16 mouse cellular contexts compared by ENCODE assay signal in the genomic region with DNA sequence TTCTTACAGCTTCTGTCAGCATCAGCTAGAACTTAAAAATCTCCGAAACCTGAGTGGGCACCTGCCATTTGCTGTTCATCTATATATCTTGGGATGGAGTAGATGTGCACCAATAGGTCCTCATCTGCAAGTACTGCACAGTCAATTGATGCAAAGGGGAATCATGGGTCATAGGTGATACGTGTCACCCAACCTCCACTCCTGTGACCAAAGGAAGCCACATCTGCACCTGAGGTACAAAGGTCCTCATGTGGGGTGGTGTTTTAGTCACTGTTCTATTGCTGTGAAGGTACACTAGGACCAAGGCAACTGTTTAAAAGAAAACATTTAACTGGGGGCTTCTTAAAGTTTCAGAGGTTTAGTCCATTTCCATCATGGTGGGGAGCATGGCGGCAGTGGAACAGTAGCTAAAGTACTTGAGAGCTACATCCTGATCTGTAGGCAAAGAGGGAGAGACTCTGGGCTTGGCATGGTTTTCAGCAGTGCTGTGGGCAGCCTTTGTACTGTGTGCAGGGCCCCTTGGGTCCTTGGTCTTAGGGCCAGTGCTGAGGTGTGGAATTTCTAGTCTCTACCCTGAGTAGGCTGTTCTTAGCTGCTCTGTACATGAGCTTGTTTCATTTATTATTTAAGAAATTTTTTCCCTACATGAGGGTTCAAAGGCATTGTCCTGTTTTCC.
"Had no signal": no experiment of that assay in that cellular context is flagged by ENCODE, and none has a peak within 500 bp of the region (broad histone marks: within the 10 kb centered on the region; RNA-seq: fewer than 3 reads in every experiment).

No protein-coding gene starts in this region.

- H3K4me2 ChIP-seq: limb, embryonic 13.5 days; lung, embryonic 15.5 days; midbrain, embryonic 11.5 days had no signal

- ATAC-seq: inflammation-experienced regulatory T-cells, adult 6 months had no signal

- H3K27me3 ChIP-seq: limb, embryonic 13.5 days; lung, embryonic 15.5 days had no signal

- H3K27ac ChIP-seq: kidney, postnatal 0 days; left cerebral cortex, adult 2 months; limb, embryonic 13.5 days; liver, embryonic 14.5 days; lung, embryonic 15.5 days had no signal

- H3K9ac ChIP-seq: limb, embryonic 13.5 days; liver, embryonic 14.5 days; lung, embryonic 15.5 days had no signal

- H3K4me3 ChIP-seq: left cerebral cortex, adult 2 months; limb, embryonic 13.5 days; lung, embryonic 15.5 days had no signal

- DNase-seq: kidney, adult 18-20 months; kidney, adult 9 months; kidney, postnatal 36 days; layer of hippocampus, postnatal 36 days; lung, adult 18-20 months; lung, postnatal 10 days; lung, postnatal 36 days; midbrain, embryonic 14.5 days; thymus, postnatal 25 days had no signal

- H3K9me3 ChIP-seq: limb, embryonic 13.5 days; lung, embryonic 15.5 days had no signal
